Mouse (Mus musculus) heart, adult 11 months (tissue): ENCODE measurements around the gene Zfp950.
"Not testable (repeated sequence)": the region's sequence is repeated elsewhere in the genome, so short reads cannot be mapped to it uniquely, and the experiment has no call there.

Experiments
- DNase-seq: peaks from one replicate; pipeline ENCODE4 v3.0.0; 2022

The Zfp950 gene

DNA sequence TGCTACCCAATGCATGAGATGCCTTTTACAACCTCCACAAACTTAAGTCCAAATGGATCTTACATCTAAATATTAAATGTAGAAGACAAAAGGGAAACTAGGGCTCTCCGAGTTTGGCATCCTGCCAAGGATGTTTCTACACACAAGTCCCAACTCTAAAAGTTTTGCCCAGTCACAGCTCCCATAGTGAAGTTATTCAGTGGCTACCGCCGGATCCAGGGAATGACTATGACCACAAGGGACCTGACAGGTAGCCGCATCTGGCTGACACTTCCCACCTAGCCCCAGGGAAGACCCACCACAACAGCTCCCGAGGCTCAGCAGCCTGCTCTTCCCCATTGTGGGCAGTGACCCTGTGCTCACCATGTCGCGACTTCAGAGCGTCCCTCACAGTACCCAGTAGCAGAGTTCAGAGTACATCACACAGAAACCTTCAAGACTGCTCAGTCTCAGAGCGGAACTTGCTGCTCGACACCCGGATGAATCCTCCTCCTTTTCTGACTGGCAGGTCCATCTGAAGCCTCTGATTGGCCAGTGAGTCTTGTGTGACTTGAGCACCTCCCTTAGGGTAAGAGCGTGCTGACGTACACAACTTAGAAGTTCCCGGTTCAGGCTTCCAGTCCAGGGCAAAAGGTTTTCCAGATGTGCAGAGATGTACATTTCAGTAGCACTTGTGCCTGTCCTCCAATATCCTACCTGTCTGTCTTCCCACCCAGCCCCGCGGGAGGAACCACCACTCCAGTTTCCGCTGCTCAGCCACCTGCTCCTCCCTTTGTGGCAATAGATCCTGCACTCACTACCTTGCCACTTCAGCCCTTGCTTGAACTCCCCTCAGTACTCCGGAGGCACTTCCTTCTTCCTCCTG is at the start of gene Zfp950:
Zfp950 (minus strand) TSS at position 499 of the 865 bp plus-strand sequence.
- DNase-seq: peak; percentile 100

GRCm38 (mm10) chr19:61183590-61183989 is 43.0 kb upstream of the Zfp950 start, which contains the start of gene Gm6020:
TSS of gene Gm6020 (plus strand) at chr19:61183890.
- not testable (repeated sequence) for DNase-seq

DNA sequence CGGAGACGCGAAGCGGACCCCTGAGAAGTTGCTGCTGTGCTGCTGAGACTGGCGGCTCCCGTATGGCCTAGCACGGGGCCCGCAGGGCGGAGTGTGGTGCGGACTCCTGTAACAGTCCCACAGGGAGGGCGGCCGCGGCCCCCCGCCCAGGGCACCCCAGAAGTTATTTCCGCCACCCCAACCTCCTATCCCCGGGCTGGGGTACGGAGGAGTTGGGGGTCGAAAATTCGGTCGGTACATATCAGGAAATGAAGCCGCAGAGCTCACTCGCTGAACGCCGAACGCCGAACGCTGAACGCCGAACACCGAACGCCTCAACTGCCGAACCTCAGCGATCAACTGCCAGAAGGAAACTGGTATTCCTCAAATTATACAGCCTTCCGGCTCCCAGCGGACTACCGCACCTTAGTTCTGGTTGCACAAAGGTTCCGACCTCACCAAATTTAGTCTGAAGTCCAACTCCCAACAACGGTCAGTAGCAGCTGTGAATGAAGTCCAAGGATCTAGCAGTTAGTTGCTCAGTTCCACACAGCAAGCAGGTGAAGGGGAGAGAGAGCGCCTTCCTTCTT is 35.2 kb upstream of the Zfp950 start, which contains the start of gene Gm7102:
Gm7102 (minus strand) TSS at position 554 of the 569 bp plus-strand sequence.
- no peak for DNase-seq

- DNase-seq: peak; percentile 87
These were observed 11.2 kb upstream of the Zfp950 start for GRCm38 (mm10) chr19:61151701-61152420.

- DNase-seq: no peak
These were observed 10.7 kb upstream of the Zfp950 start for GRCm38 (mm10) chr19:61151372-61151700.

DNA sequence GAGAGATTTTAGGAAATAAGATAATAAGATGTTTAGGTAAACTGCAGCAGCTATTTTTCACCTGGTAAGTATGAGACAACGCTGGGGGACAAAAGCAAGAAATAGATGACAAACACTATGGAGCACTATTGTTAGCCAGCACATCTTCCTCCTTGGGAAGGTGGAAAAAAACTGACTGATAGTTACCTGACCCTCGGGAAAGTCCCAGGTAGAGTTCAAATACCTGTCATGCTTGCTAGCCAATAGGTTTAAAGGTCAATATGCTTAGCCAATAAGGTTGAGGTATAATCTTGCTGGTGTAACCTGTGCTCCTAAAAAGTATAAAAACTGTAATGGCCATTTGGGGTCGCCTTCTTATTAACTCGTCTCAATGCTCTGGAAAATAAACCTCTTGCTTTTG is 659 bp upstream of the Zfp950 start:
- DNase-seq: no peak

DNA sequence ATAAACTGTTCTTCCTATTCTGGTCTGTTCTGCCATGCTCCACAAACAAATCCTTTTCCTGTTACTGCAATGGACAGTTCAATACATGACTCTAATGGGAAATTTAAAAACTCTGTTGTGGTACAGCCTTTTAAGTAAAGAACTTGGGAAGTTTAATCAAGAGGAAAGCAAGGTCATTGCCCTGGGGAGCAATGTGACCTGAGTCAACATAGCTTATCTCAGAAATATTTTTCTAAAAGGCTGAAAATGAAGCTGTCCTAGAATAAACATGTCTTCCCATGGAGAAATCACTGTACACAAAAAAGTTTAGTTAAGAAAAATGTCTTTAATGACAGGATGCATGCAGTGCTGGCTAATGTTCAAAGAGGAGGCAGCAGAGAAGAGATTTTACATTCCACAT is 2.0 kb downstream of the Zfp950 start:
- DNase-seq: no peak

DNA sequence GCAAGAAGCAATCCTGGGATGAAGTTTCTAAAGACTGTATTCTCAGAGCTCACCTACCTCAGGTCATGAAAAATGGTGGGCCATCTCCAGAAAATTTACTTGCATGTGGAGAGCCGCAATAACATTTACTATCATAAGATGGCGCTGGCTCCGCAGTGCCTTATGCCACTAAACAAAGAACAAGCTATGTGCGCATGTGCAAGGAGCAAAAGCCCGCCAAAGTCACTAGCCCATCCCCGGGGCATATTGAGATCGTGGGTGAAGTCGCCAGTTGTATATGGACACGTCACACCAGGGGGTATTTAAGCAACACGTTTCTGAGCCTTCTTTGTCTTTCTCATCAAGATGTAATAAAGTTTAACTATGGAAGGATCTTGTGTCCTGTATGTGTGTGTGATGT is 9.5 kb downstream of the Zfp950 start:
- DNase-seq: no peak

DNA sequence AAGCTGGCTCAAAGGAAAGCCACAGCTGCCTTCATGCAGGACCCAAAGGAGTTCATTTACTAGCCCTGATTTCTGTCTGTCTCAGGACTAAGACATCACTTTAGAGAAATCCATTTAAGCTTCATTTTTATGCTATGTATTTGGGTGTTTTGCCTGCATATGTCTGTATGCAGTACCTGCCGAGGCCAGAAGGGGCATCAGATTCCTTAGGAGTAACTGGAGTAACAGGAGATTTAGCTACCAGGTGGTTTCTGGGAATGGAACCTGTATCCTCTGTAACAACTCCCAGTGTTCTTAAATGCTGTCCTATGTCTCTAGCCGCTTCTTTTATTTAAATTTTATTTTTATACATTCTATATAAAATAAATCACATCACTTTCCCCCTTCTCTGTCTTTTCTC is 30.5 kb downstream of the Zfp950 start:
- no peak for DNase-seq

- no peak for DNase-seq
These were observed 42.9 kb downstream of the Zfp950 start for GRCm38 (mm10) chr19:61097764-61098163.

GRCm38 (mm10) chr19:61096776-61097175 is 43.9 kb downstream of the Zfp950 start:
- DNase-seq: no peak

- DNase-seq: peak; percentile 69
These were observed 50.1 kb downstream of the Zfp950 start for GRCm38 (mm10) chr19:61090541-61090940.

DNA sequence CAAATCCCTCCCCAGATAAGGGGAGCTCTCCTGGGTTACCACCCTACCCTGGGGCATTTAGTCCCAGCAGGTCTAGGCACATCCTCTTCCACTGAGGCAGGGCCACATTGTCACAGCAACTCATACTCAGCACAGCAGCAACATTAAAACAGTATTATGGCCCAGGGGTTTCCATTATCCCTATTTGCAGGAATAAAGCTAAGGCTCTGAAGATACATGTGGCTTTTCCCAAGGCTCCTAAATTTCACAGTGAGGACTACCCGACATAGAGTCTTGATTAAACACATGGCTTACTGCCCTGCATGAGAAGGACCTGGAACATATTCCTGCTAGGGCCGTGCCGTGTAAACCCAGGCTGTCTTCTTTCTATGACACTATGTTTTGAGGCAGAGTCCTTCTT is 51.6 kb downstream of the Zfp950 start:
- peak; percentile 51 for DNase-seq

DNA sequence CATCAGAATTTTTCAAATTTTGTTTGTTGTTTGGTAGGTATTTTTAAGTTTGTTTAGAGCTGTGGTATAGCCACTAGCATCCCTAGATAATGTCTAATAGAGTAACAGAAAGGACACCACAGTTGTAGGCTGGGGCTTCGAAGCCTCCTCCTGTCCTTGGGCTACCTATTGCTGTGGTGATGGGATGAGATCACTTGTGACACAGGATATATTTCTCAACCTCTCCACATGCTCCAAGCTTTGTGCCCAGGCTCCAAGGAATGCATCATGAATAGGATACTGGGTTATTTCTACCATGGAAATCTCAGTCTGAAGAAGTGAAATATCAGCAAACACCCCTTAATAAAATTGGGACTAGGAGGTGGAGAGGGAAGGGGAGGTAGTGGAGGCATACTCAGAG is 52.9 kb downstream of the Zfp950 start:
- peak; percentile 68 for DNase-seq

- peak; percentile 4 for DNase-seq
These were observed 55.4 kb downstream of the Zfp950 start for GRCm38 (mm10) chr19:61085217-61085616.

DNA sequence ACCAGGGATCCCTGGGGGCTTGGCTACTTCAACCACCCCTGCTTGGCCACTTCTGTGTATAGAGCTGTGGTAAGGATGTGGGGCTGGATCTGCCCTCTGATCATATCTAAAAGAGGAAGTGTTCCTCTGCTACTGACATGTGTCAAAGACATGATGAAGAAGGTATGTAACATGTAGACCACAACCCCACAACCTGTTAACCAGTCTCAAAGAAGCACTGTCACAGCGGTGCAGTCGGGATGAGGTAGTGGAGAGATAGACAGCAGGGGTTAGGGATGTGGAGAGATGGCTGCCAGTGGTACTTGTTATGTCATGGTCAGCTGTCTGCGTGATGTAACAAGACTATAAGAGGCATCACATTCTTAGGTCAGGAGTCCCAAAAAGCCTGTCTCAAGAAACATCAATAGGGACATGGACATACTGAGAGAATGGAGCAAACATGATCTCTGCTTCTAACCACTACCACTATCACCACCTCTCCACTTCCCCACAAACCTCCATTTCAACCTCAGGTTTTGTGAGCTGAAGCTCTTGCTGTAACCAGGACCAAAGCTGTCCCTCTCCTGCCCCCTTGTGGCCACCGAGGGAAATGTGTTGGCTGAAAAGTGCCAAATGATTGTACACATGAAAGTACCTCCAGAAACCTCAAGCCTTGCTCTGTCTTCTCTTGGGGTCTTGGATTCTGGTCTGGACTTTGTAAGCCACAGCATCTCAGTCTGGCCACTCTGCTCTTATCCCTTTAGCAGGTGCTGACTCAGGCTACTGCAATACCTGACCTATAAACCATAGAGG is 56.3 kb downstream of the Zfp950 start:
- DNase-seq: peak; percentile 97

DNA sequence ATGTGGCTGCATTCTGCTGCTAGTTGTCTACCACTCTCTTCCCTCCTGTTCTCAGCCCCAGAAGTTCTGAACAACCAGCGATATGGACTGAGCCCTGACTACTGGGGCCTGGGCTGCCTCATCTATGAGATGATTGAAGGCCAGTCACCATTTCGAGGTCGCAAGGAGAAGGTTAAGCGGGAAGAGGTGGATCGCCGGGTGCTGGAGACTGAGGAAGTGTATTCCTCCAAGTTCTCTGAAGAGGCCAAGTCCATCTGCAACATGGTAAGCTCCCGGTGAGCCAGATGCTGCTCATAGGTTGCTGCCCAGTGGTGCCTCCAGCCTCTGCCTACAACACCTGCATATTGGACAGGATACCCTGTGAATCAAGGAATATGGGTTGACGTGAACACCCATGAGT is 57.6 kb downstream of the Zfp950 start:
- DNase-seq: peak; percentile 80

- DNase-seq: peak; percentile 85
These were observed 60.3 kb downstream of the Zfp950 start for GRCm38 (mm10) chr19:61080251-61080749.

GRCm38 (mm10) chr19:61078622-61079021 is 62.0 kb downstream of the Zfp950 start:
- DNase-seq: peak; percentile 54

DNA sequence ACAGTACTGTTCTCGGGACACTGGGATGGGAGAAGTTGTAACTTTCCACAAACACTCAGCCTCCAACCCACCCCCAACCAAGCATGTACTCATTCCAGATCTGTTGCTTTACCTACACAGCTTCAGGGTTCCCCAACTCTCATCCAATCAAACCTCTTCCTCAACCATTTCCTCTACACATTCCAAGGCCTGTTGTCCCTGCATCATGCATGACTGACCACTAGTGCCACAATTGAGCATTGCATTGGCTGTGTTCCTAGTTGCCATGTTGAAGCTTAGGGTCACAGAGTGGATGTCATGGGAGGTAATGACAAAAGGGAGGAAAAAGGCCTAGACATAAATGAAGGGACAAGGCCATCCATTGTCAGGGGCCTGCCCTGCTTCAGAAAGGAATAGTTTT is 75.6 kb downstream of the Zfp950 start:
- DNase-seq: peak; percentile 87

GRCm38 (mm10) chr19:61064386-61064785 is 76.3 kb downstream of the Zfp950 start:
- peak; percentile 89 for DNase-seq

DNA sequence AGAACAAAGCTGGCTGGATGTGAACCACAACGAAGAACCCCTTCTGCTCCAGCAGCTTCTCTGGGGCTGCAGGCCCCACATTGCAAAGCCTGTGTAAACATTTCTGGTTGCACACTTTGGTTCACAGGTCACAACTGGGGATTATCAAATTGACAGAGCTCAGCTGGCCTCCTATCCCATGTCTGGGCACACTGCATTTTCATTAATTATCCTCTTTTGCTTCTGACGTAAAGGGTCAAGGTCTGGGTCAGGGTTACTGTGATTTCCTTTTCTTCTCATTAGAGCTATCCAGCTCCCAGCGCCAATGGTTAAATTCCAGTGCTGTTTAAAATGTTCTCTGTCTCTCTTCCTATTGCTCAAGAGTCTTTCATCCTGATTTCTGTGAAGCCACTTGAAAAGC is 83.1 kb downstream of the Zfp950 start:
- DNase-seq: peak; percentile 93
